15 mouse cellular contexts compared by ENCODE assay signal in the genomic region with DNA sequence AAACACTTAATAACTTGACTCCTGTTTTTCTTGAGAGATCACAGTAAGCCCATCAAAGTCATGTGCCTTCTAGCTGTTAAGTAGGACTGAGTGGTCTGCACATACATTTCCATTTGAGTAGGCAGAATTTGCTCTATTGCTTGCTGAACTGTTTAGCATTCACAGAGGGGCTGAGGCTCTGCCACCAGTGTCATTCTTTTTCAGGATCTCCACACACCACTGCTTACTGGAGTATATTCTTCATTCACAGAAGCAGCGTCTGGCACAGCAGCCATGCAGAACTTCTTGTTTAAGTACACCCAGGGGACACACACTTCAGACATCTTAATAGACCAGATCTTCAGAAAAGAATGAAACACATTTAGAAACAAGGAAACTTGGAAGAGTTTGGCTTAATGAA.
"Had no signal": no experiment of that assay in that cellular context is flagged by ENCODE, and none has a peak within 500 bp of the region (broad histone marks: within the 10 kb centered on the region; RNA-seq: fewer than 3 reads in every experiment).

No protein-coding gene starts in this region.

- H3K9ac ChIP-seq: kidney, embryonic 15.5 days; limb, embryonic 12.5 days; liver, embryonic 13.5 days; liver, postnatal 0 days; lung, embryonic 15.5 days; neural tube, embryonic 12.5 days had no signal

- H3K9me3 ChIP-seq: kidney, embryonic 15.5 days; limb, embryonic 12.5 days; liver, embryonic 13.5 days; lung, embryonic 15.5 days; megakaryocyte, embryonic 14.5 days; neural tube, embryonic 12.5 days had no signal

- DNase-seq: kidney, adult 2 months; kidney, postnatal 25 days; liver; liver, embryonic 13.5 days; liver, postnatal 0 days; lung, postnatal 14 days; right cerebral cortex, postnatal 14 days; thymus, postnatal 4 days had no signal

- H3K36me3 ChIP-seq: kidney, embryonic 15.5 days; limb, embryonic 12.5 days; liver, embryonic 13.5 days; lung, embryonic 15.5 days; neural tube, embryonic 12.5 days had no signal

- H3K4me1 ChIP-seq: limb, embryonic 12.5 days; lung, embryonic 15.5 days; neural tube, embryonic 12.5 days had no signal

- H3K27ac ChIP-seq: kidney, embryonic 15.5 days; left cerebral cortex, adult 2 months; limb, embryonic 12.5 days; liver, embryonic 13.5 days; lung, embryonic 15.5 days; macrophage; neural tube, embryonic 12.5 days had no signal

- ATAC-seq: liver, postnatal 0 days had no signal

- H3K4me3 ChIP-seq: kidney, embryonic 15.5 days; left cerebral cortex, adult 2 months; limb, embryonic 12.5 days; liver, embryonic 13.5 days; lung, embryonic 15.5 days; neural tube, embryonic 12.5 days had no signal

- H3K4me2 ChIP-seq: kidney, embryonic 15.5 days; limb, embryonic 12.5 days; liver, embryonic 13.5 days; lung, embryonic 15.5 days; neural tube, embryonic 12.5 days had no signal

- H3K27me3 ChIP-seq: kidney, embryonic 15.5 days; limb, embryonic 12.5 days; lung, embryonic 15.5 days; megakaryocyte, embryonic 14.5 days; neural tube, embryonic 12.5 days had no signal
